29 mouse cellular contexts compared by ENCODE assay signal in the genomic region with DNA sequence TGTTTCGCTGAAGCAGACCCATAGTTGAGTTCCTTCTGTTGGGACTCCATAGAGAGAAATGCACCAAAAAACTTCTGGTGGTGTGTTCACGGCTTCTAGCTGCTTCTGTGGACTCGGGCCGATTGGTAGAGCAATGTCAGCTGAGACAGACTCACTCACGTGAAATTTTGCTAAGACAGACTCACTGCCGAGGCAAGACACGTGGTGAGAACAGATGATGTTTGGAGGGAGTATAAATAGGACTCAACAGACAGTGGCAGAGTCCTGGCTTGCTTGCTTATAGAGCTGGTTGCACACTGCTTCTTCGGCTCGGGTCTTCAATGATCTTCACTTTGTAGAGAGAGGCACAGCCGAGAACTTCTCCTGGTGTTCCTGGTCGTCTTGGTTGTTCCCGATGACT.
"Had no signal": no experiment of that assay in that cellular context is flagged by ENCODE, and none has a peak within 500 bp of the region (broad histone marks: within the 10 kb centered on the region; RNA-seq: fewer than 3 reads in every experiment).

No protein-coding gene starts in this region.

- H3K36me3 ChIP-seq: heart, embryonic 10.5 days; heart, embryonic 12.5 days; hindbrain, embryonic 10.5 days; hindbrain, embryonic 12.5 days; intestine, embryonic 15.5 days; kidney, embryonic 15.5 days; limb, embryonic 13.5 days; limb, embryonic 15.5 days; liver, embryonic 12.5 days had no signal

- H3K27ac ChIP-seq: gastrocnemius, adult 2 months; heart, embryonic 10.5 days; hindbrain, embryonic 10.5 days; hindbrain, embryonic 12.5 days; hindbrain, embryonic 14.5 days; intestine, embryonic 15.5 days; kidney, embryonic 15.5 days; kidney, postnatal 0 days; left cerebral cortex, adult 2 months; limb, embryonic 13.5 days; limb, embryonic 15.5 days; liver, embryonic 12.5 days; liver, embryonic 14.5 days had no signal

- H3K4me3 ChIP-seq: gastrocnemius, adult 2 months; heart, embryonic 10.5 days; heart, embryonic 12.5 days; hindbrain, embryonic 10.5 days; hindbrain, embryonic 12.5 days; intestine, embryonic 15.5 days; kidney, embryonic 15.5 days; left cerebral cortex, adult 2 months; limb, embryonic 13.5 days; limb, embryonic 15.5 days; liver, embryonic 12.5 days had no signal

- ATAC-seq: hindbrain, embryonic 16.5 days; inflammation-experienced regulatory T-cells, adult 6 months; intestine, embryonic 15.5 days; intestine, postnatal 0 days; liver, embryonic 12.5 days had no signal

- H3K27me3 ChIP-seq: heart, embryonic 12.5 days; hindbrain, embryonic 12.5 days; intestine, embryonic 15.5 days; limb, embryonic 13.5 days; limb, embryonic 15.5 days had no signal

- H3K4me2 ChIP-seq: heart, embryonic 12.5 days; hindbrain, embryonic 12.5 days; hindbrain, embryonic 14.5 days; intestine, embryonic 15.5 days; kidney, embryonic 15.5 days; limb, embryonic 13.5 days; limb, embryonic 15.5 days; liver, embryonic 12.5 days had no signal

- H3K9me3 ChIP-seq: heart, embryonic 10.5 days; heart, embryonic 12.5 days; hindbrain, embryonic 10.5 days; hindbrain, embryonic 12.5 days; intestine, embryonic 15.5 days; kidney, embryonic 15.5 days; limb, embryonic 15.5 days; liver, embryonic 12.5 days had no signal

- H3K9ac ChIP-seq: heart, embryonic 12.5 days; hindbrain, embryonic 12.5 days; hindbrain, embryonic 14.5 days; intestine, embryonic 15.5 days; kidney, embryonic 15.5 days; limb, embryonic 13.5 days; limb, embryonic 15.5 days; liver, embryonic 12.5 days; liver, embryonic 14.5 days had no signal

- DNase-seq: gastrocnemius, postnatal 10 days; gastrocnemius, postnatal 25 days; heart, adult 18-20 months; heart, postnatal 10 days; heart, postnatal 4 days; kidney, adult 18-20 months; kidney, adult 8-10 months; kidney, postnatal 14 days; kidney, postnatal 36 days; layer of hippocampus, adult 9-11 months; layer of hippocampus, postnatal 36 days; left cerebral cortex, postnatal 4 days had no signal
